10 mouse cellular contexts compared by ENCODE assay signal in the genomic region with DNA sequence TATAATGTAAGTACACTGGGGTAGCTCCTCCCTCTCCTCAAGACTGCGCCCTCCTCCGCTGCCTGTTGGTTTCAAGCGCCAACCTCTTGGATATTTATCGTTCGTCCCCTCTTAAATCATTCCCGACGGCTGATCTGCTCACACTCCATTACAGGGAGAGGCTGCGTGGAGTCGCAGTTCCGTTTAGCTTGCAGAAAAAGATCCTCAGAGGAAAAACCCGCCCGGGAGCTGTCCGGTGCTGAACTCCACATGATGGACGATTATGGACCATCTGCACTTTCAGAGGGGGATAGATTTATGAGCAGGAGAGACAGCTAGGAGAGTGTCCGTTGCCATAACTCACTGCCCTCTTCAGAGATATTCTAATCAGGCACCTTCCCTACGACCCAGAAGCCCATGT.
DNase-seq lines count a peak whose midpoint lies in the region; ATAC-seq and TF ChIP-seq lines count a peak whose summit lies in the region.
"Had no signal": no experiment of that assay in that cellular context is flagged by ENCODE, and none has a peak within 500 bp of the region (broad histone marks: within the 10 kb centered on the region; RNA-seq: fewer than 3 reads in every experiment).

No protein-coding gene starts in this region.

- TF ChIP-seq CTCF in kidney, postnatal 0 days (IDR thresholded peaks at IDR 0.05; ENCODE audit: low read depth), result no peak

- no peaks in the 10 kb centered on the region for H3K36me3 ChIP-seq in kidney, postnatal 0 days (ENCODE audit: insufficient read depth, low read length)
- no peaks in the 10 kb centered on the region for H3K36me3 ChIP-seq in limb, embryonic 11.5 days (ENCODE audit: control insufficient read depth, insufficient read depth, low read length)
- H3K36me3 ChIP-seq: embryonic facial prominence, embryonic 12.5 days; liver, embryonic 13.5 days had no signal

- H3K9ac ChIP-seq in kidney, postnatal 0 days (ENCODE audit: low read depth, low read length), result no peak overlapping the region
- H3K9ac ChIP-seq in limb, embryonic 11.5 days (ENCODE audit: low read length), result no peak overlapping the region
- H3K9ac ChIP-seq: embryonic facial prominence, embryonic 12.5 days; liver, embryonic 13.5 days had no signal

- peak; percentile 56 for DNase-seq in kidney, postnatal 0 days (ENCODE audit: low spot score)
- no peak for DNase-seq in kidney, adult 18-20 months
- DNase-seq in 416B (ENCODE audit: low read depth), result peak; percentile 1
- peak; percentile 22 for DNase-seq in adipocyte (ENCODE audit: low spot score)
- DNase-seq in limb, embryonic 11.5 days (ENCODE audit: low spot score), result peak; percentile 85
- no peak for DNase-seq in left cerebral cortex, postnatal 25 days (ENCODE audit: low spot score in 2 of 2)
- no peak for DNase-seq in MN1 (ENCODE audit: low spot score)
- no peak for DNase-seq in heart, adult 8-10 months (ENCODE audit: low spot score)
- DNase-seq: liver, embryonic 13.5 days had no signal

- no peak overlapping the region for H3K27ac ChIP-seq in kidney, postnatal 0 days
- H3K27ac ChIP-seq in limb, embryonic 11.5 days (replicated peaks; ENCODE audit: low read depth, low read length), result no peak overlapping the region
- H3K27ac ChIP-seq: embryonic facial prominence, embryonic 12.5 days; liver, embryonic 13.5 days had no signal

- 1% methylated on average over 16 of the region's 16 CpGs for WGBS in kidney, postnatal 0 days
- 6% methylated on average over 16 of the region's 16 CpGs for WGBS in limb, embryonic 11.5 days

- intact Hi-C loops in left cerebral cortex, postnatal 25 days (cut with DNase I), result no loop called here

- H3K4me2 ChIP-seq in kidney, postnatal 0 days (ENCODE audit: low read length), result no peak overlapping the region
- no peak overlapping the region for H3K4me2 ChIP-seq in limb, embryonic 11.5 days (ENCODE audit: low read depth, severe bottlenecking)
- H3K4me2 ChIP-seq: embryonic facial prominence, embryonic 12.5 days; liver, embryonic 13.5 days had no signal

- no peak overlapping the region for H3K4me3 ChIP-seq in kidney, postnatal 0 days (replicated peaks; ENCODE audit: low read depth, low read length)
- H3K4me3 ChIP-seq in limb, embryonic 11.5 days (ENCODE audit: low read depth, low read length), result no peak overlapping the region
- H3K4me3 ChIP-seq: embryonic facial prominence, embryonic 12.5 days; liver, embryonic 13.5 days had no signal

- no peaks in the 10 kb centered on the region for H3K4me1 ChIP-seq in kidney, postnatal 0 days (replicated peaks; ENCODE audit: insufficient read depth, low read length)
- peaks cover 4% of the 10 kb centered on the region; the same call in 1 of the 2 replicates for H3K4me1 ChIP-seq in limb, embryonic 11.5 days (ENCODE audit: control insufficient read depth, insufficient read depth, low read length)
- H3K4me1 ChIP-seq: embryonic facial prominence, embryonic 12.5 days; liver, embryonic 13.5 days had no signal

- ATAC-seq in kidney, postnatal 0 days (replicated peaks; ENCODE audit: low FRiP score, low read depth), result no peak
- ATAC-seq in limb, embryonic 11.5 days (ENCODE audit: insufficient number of reproducible peaks, low FRiP score, low TSS enrichment, low read depth), result no peak

- 0 out of 2 replicates have a peak, but pooled peaks cover 7% of the 10 kb centered on the region for H3K27me3 ChIP-seq in kidney, postnatal 0 days (ENCODE audit: insufficient read depth, low read length)
- H3K27me3 ChIP-seq in limb, embryonic 11.5 days (ENCODE audit: control insufficient read depth, insufficient read depth, low read length), result no peaks in the 10 kb centered on the region; the same call in 1 of the 2 replicates
- H3K27me3 ChIP-seq: liver, embryonic 13.5 days had no signal

- no peaks in the 10 kb centered on the region for H3K9me3 ChIP-seq in kidney, postnatal 0 days (replicated peaks; ENCODE audit: low read length)
- no peaks in the 10 kb centered on the region for H3K9me3 ChIP-seq in limb, embryonic 11.5 days (ENCODE audit: control insufficient read depth, low read length)
- H3K9me3 ChIP-seq: embryonic facial prominence, embryonic 12.5 days; liver, embryonic 13.5 days had no signal

Comparison
In these comparisons a context has a peak if more than half of its experiments do, and no peak if none do; other contexts are left out.
1. DNase-seq: peak in kidney, postnatal 0 days (single experiment), 416B (single experiment), adipocyte (single experiment) and limb, embryonic 11.5 days (single experiment); none in kidney, adult 18-20 months (single experiment), left cerebral cortex, postnatal 25 days (0 of 2), MN1 (single experiment) and heart, adult 8-10 months (single experiment).